Mouse (Mus musculus) lung, embryonic 14.5 days (tissue): ENCODE results near the gene Adgrl3. TPM values are rescaled to one million over a fixed set of nuclear protein-coding genes. Genes with fewer than 3 reads are reported as not detected.
A peak's percentile ranks its signal among the peaks of the same experiment; 100 is the strongest.

Experiments used
- ATAC-seq: fragments of 200-750 bp; cut with Nextera tagmentation; 2 replicates; pipeline ENCODE4 v1.8.0; 2017; ENCODE audit warnings: mild to moderate bottlenecking, moderate TSS enrichment, moderate library complexity; ENCODE audit not compliant: insufficient read depth
- DNase-seq: peaks from one replicate; pipeline ENCODE4 v3.0.0-alpha.2; 2015
- H3K27ac ChIP-seq: fragments of 300-500 bp; sonication (generic); 2 replicates; pipeline ENCODE4 v1.5.1; 2014; ENCODE audit warnings: low read depth, mild to moderate bottlenecking, moderate library complexity
- H3K27me3 ChIP-seq: fragments of 300-500 bp; sonication (generic); 2 replicates; pipeline ENCODE4 v1.6.1; 2014; ENCODE audit warnings: low read length, control low read depth; ENCODE audit not compliant: insufficient read depth
- H3K36me3 ChIP-seq: fragments of 300-500 bp; sonication (generic); 2 replicates; pipeline ENCODE4 v1.6.1; 2014; ENCODE audit warnings: control low read depth; ENCODE audit not compliant: insufficient read depth
- H3K4me1 ChIP-seq: fragments of 300-500 bp; sonication (generic); 2 replicates; pipeline ENCODE4 v1.6.1; 2014; ENCODE audit warnings: antibody characterized with exemption, control low read depth; ENCODE audit not compliant: insufficient read depth
- H3K4me2 ChIP-seq: fragments of 300-500 bp; sonication (generic); 2 replicates; pipeline ENCODE4 v1.6.1; 2014; ENCODE audit warnings: mild to moderate bottlenecking
- H3K4me3 ChIP-seq: fragments of 300-500 bp; sonication (generic); 2 replicates; pipeline ENCODE4 v1.5.1; 2014; ENCODE audit warnings: low read depth, low read length
- H3K9ac ChIP-seq: fragments of 300-500 bp; sonication (generic); 2 replicates; pipeline ENCODE4 v1.6.1; 2014
- H3K9me3 ChIP-seq: fragments of 300-500 bp; sonication (generic); 2 replicates; pipeline ENCODE4 v1.6.1; 2016; ENCODE audit warnings: low read depth, low read length, control low read depth
- CTCF ChIP-seq: IDR thresholded peaks from 2 replicates; pipeline ENCODE4 v1.5.1; 2016; ENCODE audit warnings: antibody characterized with exemption, low read depth
- WGBS: fragments of 180-500 bp; shearing (Covaris S2); extraction: QIAGEN DNeasy Blood & Tissue Kit; methylation state at CpG from one replicate; pipeline ENCODE4 v1.1.7; 2014; 5-methylcytosine and 5-hydroxymethylcytosine counted together
- polyA plus RNA-seq: library from polyadenylated mRNA; unstranded; fragments of >200 nt; fragmentation: Nextera tagmentation; extraction: Ambion mirVana; gene quantifications from 2 replicates; pipeline ENCODE4 v1.2.1, GENCODE M21; 2014

The Adgrl3 gene
- polyA plus RNA-seq, 1 experiment from 2014 or later: 19.6 TPM

DNA sequence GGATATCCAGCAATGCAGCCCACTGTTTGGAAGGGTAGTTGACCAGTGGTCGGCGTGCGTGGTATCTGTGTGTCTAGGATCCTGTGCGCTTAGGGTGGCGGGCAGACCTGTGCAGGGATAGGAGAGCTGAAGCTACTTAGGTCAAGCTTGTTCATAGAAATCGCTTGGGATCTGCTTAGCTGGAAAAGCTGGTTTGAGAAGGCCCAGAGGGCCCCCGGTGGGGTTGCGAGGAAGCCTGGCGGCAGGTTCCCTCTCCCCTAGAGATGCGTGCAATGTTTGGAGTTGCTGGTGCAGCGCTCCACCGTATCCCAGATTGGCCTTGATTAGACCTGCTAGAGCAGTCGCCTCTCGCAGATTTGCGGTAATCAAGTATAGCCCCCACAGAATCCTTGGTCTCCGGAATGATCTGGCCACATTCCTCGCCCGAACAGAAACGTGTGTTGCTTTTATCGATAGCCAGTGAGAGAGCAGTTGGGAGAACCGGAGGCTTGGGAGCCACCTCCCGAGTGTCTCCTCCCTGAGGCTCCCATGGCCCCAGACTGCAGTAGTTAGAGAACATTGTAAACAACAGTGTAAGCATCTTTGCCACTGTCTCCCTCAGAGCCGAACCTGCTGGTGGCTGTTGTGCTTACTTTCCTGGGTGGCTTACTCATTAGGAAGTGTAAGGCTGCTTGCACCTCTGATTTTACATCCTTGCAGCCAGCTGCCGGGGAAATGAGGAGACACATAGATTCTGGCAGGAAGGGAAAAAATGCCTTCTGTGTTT, 2.6 kb downstream of the Adgrl3 start:
- ATAC-seq (no peak), DNase-seq (peak; percentile 61)
- Histone ChIP-seq H3K36me3 (no peaks in the 10 kb centered on the region), H3K27me3 (peaks cover 4% of the 10 kb centered on the region; the same call in 1 of the 2 replicates), H3K9me3 (no peaks in the 10 kb centered on the region), H3K27ac (no peak overlapping the region), H3K4me3 (peak overlapping the region; percentile 62), H3K4me1 (no peaks in the 10 kb centered on the region; the same call in 1 of the 2 replicates), H3K4me2 (peak overlapping the region; percentile 89), H3K9ac (peak overlapping the region; percentile 72)
- WGBS: 2% methylated on average over 24 of the region's 24 CpGs
- TF ChIP-seq CTCF: no peak

DNA sequence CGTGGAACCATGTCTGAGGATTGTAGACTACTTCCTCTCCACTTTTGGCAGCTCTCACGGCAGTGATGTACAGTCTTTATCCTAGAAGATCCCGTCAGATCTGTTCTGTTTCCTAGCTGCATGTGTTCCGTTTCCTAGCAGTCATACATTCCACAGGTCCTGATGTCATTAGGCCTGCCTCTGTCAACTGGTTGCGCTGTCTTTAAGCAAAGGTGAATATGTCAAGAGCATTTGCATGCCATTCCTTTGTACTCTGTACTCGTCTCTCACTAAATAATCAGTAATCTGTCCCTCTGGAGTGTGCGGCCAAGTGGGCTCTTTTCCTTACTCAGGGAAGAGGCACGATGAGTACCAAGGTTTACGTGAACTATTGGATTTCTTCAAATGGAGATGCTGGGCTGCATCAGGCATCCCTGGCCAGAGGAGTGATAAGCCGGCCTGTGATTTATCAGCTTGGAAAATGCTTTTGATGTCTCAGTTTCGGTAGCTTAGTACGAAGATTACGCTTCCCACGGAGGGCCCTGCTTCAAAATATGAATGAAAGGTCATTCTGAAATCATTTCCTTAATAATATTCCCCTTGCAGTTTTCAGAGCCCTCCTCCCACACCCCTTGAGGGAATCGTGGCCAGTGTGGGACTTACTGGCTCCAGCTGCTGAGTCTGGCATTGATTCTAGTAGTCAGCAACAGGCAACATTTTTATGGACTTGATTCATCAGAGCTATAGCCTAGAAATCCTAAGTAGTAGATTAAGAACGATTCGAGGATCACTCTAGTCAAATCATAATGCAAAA, 4.2 kb downstream of the Adgrl3 start:
- Histone ChIP-seq H3K9ac (no peak overlapping the region), H3K4me2 (peak overlapping the region; percentile 49), H3K27ac (no peak overlapping the region), H3K27me3 (peaks cover 4% of the 10 kb centered on the region; the same call in 1 of the 2 replicates), H3K9me3 (no peaks in the 10 kb centered on the region), H3K36me3 (no peaks in the 10 kb centered on the region), H3K4me3 (peak overlapping the region; percentile 2; the same call in 1 of the 2 replicates), H3K4me1 (no peaks in the 10 kb centered on the region; the same call in 1 of the 2 replicates)
- WGBS: 16% methylated on average over 17 of the region's 17 CpGs
- ATAC-seq: no peak
- TF ChIP-seq CTCF: no peak
- peak; percentile 74 for DNase-seq

DNA sequence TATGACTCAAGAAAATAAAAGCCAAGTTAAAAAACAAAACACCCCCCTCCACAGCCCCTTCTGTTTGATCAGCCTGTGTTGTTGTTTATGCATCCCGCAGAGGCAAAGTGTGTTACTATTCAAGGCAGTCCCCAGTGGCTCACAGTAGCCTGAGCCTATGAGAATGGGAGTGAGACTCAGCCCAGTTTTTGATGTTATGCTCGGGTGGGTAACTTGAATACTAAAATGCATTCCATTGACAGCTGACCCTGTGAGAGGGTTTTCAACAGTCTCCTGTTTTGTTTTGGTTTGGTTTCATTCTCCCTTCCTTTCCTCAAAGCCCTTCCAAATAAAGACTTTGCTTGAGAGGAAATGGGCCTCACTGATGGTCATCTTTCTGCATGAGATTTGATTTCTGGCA, 8.9 kb downstream of the Adgrl3 start:
- DNase-seq (peak; percentile 30), ATAC-seq (no peak)
- H3K9me3 ChIP-seq: no peaks in the 10 kb centered on the region
- no peak for TF ChIP-seq CTCF
- no peaks in the 10 kb centered on the region for H3K27me3 ChIP-seq
- H3K36me3 ChIP-seq: no peaks in the 10 kb centered on the region
- H3K4me3 ChIP-seq: no peak overlapping the region
- WGBS: 35% methylated on average over 2 of the region's 2 CpGs
- H3K4me2 ChIP-seq: no peak overlapping the region
- H3K27ac ChIP-seq: no peak overlapping the region
- H3K9ac ChIP-seq: no peak overlapping the region
- no peaks in the 10 kb centered on the region; the same call in 1 of the 2 replicates for H3K4me1 ChIP-seq

DNA sequence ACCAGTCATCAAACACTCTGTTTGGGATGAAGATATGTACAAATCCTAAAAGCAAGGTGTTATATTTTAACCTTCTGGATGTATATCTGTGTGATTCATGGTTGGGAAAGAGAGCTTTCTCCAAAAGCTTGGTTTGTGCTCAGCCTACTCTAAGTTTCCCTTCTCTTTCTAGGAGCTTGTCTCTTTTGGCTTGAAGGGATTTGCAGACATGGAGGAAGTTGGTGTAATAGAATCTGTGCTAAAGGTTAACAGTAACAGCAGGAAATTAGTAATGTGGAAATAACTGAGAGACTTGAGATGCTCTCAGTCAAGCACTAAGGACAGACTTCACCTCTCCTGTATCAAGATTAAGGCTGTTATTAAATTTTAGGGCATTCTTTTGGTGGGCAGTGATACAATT, 17.2 kb downstream of the Adgrl3 start:
- TF ChIP-seq CTCF: no peak
- ATAC-seq: no peak
- Histone ChIP-seq H3K27me3 (no peaks in the 10 kb centered on the region), H3K4me3 (no peak overlapping the region), H3K9me3 (no peaks in the 10 kb centered on the region), H3K9ac (no peak overlapping the region), H3K4me2 (no peak overlapping the region), H3K4me1 (no peaks in the 10 kb centered on the region), H3K36me3 (no peaks in the 10 kb centered on the region), H3K27ac (no peak overlapping the region)
- no peak for DNase-seq

DNA sequence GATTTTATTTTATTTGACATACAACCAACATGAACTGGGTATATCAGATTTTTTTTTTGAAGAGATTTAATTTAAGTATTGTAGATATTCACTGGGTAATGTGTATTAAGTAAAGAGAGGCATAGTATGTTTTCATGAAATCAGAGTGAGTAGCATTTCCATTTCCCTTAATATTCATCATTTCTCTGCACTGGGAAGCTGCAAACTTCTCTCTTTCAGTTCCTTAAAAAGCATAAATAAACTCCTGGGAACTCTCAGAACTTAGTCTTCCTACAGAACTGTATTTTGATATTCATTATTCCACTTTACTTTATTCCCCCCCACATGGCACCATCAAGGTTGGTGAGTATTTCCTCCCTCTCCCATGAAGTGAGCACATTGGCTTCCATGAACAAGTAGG, 23.9 kb downstream of the Adgrl3 start:
- Histone ChIP-seq H3K27me3 (no peaks in the 10 kb centered on the region), H3K4me1 (no peaks in the 10 kb centered on the region), H3K9me3 (no peaks in the 10 kb centered on the region), H3K9ac (no peak overlapping the region), H3K4me3 (no peak overlapping the region), H3K36me3 (no peaks in the 10 kb centered on the region), H3K4me2 (no peak overlapping the region), H3K27ac (no peak overlapping the region)
- DNase-seq (no peak), ATAC-seq (no peak)
- TF ChIP-seq CTCF: no peak

DNA sequence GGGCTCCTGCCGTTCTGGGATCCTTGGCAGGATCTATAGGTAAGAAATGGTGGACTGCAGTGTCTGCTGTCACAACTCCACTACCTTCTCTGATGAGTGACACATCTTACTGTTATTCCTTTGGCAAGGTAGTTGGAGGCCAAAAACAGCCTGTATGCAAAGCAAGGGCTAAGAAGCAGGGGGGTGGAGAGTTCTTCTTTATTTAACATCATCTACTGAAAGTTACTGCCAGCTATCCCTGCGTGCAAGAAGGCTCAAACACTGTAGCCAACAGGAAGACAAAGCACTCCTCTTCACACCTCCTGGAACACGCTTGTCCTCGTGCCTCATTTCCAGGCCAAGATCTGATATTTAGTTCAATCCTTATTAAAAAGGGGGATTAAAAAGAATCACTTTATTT, 26.2 kb downstream of the Adgrl3 start:
- H3K4me3 ChIP-seq: no peak overlapping the region
- no peak overlapping the region for H3K4me2 ChIP-seq
- no peaks in the 10 kb centered on the region for H3K9me3 ChIP-seq
- H3K36me3 ChIP-seq: no peaks in the 10 kb centered on the region
- H3K27me3 ChIP-seq: no peaks in the 10 kb centered on the region
- TF ChIP-seq CTCF: no peak
- DNase-seq (no peak), ATAC-seq (no peak)
- 85% methylated on average over 4 of the region's 4 CpGs for WGBS
- no peak overlapping the region for H3K9ac ChIP-seq
- H3K27ac ChIP-seq: no peak overlapping the region
- H3K4me1 ChIP-seq: no peaks in the 10 kb centered on the region

DNA sequence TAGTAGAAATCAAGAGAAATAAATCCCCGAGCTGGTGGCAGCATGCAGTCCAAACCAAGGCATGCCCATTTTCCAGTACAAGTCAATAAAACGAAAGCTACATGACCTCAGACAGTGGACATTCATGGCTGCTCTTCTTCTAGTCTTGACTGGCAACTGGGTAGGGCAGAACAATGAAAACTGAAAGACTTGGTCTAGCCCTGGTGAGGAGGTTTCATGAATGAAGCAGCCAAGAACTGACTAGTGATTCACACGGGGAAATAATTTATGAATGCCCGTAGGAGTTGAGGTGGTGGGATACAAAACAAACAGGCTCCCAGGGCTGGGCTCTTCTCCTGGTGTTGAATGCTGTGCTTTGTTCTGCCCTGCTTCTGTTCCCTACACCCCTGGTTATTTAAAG, 34.7 kb downstream of the Adgrl3 start:
- Histone ChIP-seq H3K27ac (no peak overlapping the region), H3K4me2 (no peak overlapping the region), H3K4me1 (no peaks in the 10 kb centered on the region), H3K27me3 (no peaks in the 10 kb centered on the region), H3K9me3 (no peaks in the 10 kb centered on the region), H3K36me3 (no peaks in the 10 kb centered on the region), H3K9ac (no peak overlapping the region), H3K4me3 (no peak overlapping the region)
- no peak for DNase-seq
- WGBS: 78% methylated on average over 4 of the region's 4 CpGs
- TF ChIP-seq CTCF: no peak
- no peak for ATAC-seq
